Mouse (Mus musculus) left cerebral cortex, postnatal 36 days (tissue): ENCODE results near the gene Gnl3l. TPM values are rescaled to one million over a fixed set of nuclear protein-coding genes. Genes with fewer than 3 reads are reported as not detected.
A peak's percentile ranks its signal among the peaks of the same experiment; 100 is the strongest.

ENCODE experiments used
- DNase-seq, 2 experiments: peaks; one replicate each; pipeline ENCODE4 v3.0.0; 2021 to 2022; ENCODE audit warnings: low spot score in 2 of 2, mixed read lengths in 1 of 2
- intact Hi-C: fragments of 180-260 bp; cut with DNase I; formaldehyde crosslinking; loops from one replicate; pipeline ENCODE4 v1.15.1; 2025
- total RNA-seq, 2 experiments: library from RNA; stranded (reverse); gene quantifications; 2 replicates each; pipeline ENCODE4 v1.2.3; 2021

Gene Gnl3l
- total RNA-seq, 2 experiments from 2014 or later: 201 TPM

DNA sequence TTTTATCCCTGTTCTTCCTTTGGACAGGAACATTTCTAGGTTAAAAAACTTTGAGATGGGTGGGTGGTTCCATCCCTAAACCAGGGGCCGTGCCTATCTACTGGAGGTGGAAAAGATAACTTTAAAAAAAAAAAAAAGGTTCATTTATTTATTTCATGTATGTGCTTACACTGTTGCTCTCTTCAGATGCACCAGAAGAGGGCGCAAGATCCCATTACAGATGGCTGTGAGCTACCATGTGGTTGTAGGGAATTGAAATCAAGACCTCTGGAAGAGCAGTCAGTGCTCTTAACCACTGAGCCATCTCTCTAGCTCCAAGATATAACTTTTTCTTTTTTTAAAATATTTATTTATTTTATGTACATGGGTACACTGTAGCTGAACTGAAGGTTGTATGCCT is 54.1 kb downstream of the Gnl3l start:
- intact Hi-C loops: no loop called here
- no peak for DNase-seq

DNA sequence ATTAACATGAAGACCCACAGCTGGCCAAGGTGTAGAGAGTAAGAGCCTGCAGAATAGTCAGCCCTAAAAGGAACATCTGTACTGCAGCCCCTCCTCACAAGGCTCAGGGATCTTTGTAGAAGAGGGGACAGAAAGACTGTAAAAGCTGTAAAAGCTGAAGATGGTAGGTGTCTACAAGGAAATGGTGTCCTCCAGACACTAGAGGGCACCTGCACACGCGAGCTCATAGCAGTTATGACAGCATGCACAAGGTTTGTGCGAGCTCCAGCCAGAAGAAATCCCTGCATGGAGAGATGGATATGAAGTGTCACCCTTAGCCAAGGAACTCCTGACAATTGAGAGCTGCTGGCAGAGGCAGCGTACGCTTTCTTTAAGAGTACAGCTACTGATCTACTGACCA is 56.4 kb downstream of the Gnl3l start:
- DNase-seq: no peak
- intact Hi-C loops: no loop called here

DNA sequence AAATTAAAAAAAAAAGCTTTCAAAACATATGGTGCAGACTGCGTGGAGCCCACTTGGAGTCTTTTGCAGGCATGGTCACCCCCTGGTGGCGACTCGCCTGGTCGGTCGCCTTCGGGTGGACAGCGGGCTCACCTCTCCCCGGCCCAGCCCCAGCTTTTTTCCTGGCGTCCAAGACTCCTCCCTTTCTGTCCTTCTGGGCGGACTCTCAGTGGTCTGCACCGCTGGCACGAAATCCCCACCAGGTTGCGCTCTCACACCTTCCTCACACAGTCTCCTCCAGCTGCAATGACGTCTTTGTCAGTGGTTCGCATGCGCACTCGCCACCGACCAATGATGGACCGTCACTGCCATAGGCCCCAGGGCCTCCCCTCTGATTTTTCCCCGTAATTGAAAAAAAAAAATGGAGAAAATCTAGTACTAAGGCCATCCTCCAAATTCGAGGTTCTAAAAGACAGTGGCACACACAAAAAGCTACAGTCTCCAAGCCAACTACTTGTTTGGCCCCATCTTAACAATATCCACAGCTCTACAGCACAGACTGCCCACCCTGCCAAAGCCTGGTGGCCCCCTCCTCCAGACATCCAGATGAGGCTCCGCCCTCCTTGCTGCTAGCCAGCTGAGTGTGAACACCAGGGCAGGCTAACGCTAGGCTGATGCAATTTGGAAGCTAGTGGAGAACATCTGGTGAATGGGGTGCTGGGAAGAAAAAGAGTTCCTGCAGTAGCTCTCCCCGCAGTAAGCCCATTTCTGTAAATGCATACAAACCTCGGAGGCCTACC is 60.4 kb downstream of the Gnl3l start:
- intact Hi-C loops: loop anchor here (5.0 kb wide), 1 partner anchor 249 kb away; no protein-coding TSS in a partner anchor
- peak; percentile 33 for DNase-seq

DNA sequence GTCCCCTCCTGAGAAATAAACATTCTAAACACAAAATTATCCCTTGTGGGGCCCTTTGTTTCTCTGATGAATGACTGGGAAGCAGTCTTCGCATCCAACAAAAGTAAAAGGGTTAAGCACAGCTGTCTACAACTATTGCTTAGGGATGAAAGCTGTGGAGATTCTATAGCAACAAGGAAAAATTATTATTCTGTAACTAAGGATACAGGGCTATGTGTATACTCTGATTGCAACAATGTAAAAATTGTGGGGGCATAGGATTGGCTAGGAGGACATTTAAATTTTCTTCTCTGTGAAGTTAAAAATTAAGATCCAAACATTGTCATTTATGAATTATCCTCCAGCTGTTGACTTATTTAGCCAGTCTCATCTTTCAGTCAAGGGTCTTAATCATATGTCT is 61.1 kb downstream of the Gnl3l start:
- intact Hi-C loops: loop anchor here (5.0 kb wide), 1 partner anchor 249 kb away; no protein-coding TSS in a partner anchor
- DNase-seq: no peak

DNA sequence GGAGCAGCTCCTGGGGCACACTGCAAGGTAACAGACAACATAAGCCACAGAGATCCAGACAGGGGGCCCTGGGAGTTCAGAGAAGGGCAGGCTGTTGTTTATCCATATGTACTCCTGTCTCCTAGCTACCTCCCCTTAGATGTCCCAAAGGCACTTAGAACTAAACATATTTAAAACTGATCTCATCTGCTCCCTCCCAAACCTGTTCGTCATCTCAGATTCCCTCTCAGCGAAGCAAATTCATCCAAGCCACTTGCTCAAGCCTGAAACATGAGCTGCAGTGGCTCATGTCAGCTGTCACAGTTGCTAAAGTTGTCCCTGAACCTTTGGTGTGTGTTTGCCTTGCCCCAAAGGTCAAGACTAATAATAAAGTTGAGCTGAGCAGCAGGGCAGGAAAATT is 61.7 kb downstream of the Gnl3l start:
- intact Hi-C loops: loop anchor here (5.0 kb wide), 1 partner anchor 248 kb away; no protein-coding TSS in a partner anchor
- DNase-seq: no peak

DNA sequence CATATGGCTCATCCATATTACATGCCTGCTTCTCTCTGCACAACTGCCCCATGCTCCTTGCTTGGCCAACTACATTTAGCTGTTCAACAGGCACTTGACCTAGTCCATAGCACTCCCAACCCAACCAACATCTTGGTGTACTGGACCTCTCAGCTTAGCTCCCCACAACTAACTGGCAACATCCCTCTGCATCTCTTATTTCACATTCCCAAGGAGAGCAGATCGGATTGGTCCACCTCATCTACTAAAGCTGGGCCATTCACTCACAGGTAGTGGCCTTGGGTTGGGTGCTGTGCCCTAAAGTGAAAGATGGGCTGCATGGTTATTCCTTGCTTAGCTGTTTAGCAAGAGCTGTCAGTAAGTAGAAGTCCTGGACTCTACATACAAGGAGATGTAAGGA is 62.4 kb downstream of the Gnl3l start:
- no peak for DNase-seq
- intact Hi-C loops: loop anchor here (5.0 kb wide), 1 partner anchor 247 kb away; no protein-coding TSS in a partner anchor

Other genes starting within 250 kb of the Gnl3l start
- 10 to 100 TPM; 36.1 to 49.0 TPM for gene Maged2, start 203.0 kb downstream of the Gnl3l start, total RNA-seq
- gene Fgd1, start 28.8 kb upstream of the Gnl3l start, total RNA-seq: 10 to 100 TPM; 17.8 to 18.4 TPM
- gene Tsr2, start 79.2 kb upstream of the Gnl3l start, total RNA-seq: 10 to 100 TPM; 72.6 to 75.3 TPM
- 10 to 100 TPM; 41.8 to 42.1 TPM for gene Wnk3, start 180.8 kb upstream of the Gnl3l start, total RNA-seq